Mouse (Mus musculus): Measurements from ENCODE around the gene Uba1. TPM values are rescaled to one million over a fixed set of nuclear protein-coding genes. Genes with fewer than 3 reads are reported as not detected.

The Uba1 gene
- total RNA-seq, 1 experiment from 2014 or later: 207 TPM

DNA sequence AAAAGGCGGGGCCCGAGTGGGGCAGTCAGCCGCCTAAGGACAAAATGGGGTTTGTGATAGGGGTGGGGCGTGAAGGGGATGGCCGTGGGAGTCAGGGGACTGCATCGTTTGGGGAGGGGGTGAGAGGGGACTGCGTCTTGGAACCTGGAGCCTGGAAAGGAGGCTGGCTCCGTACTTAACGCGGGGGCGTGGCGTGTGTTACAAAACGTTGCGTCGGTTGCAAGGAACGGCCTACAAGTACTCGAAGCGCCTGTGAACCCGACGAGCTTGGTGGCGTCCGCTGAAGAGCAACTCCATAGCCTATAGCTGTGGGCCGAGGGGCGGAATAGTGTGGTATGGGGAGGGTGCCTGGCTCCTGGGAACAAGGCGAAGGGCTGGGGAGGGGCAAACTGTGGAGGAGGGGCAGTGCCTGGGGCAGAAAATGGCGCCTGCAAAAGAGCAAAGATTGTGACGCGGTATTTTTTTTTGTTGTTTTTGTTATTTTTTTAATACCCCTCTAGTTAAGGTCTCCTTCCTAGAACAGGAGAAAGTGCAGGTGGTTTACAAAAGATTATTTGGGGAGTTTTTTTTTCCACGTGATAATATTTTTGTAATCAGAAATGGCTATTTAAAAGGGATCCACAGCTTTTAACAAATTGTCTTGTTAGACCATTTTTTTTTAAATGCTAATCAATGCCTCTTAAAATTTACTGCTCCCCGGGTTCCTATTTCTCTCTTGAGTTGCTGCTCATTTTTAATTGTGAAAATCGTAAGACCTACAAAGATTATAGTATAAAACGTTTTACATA lies 46.4 kb downstream of the Uba1 start:
- ATAC-seq (replicated peaks; ENCODE audit: low read depth, poor library complexity, severe bottlenecking): peak; percentile 95

DNA sequence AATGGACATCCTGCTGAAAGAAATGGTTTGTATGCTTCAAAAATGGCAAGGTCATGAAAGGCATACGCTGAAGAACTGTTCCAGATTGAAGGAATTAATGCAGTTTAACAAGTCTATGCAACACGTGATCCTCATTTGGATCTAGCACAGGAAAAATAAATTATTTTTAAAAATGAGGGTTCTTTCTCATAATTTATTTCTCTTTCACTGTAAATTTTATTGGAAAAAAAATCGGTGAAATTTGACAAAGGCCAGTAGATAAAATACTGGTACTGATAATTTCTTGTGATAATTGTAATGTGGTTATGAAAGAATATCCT lies 46.9 kb downstream of the Uba1 start:
- ATAC-seq (replicated peaks; ENCODE audit: low read depth, poor library complexity, severe bottlenecking): no peak

DNA sequence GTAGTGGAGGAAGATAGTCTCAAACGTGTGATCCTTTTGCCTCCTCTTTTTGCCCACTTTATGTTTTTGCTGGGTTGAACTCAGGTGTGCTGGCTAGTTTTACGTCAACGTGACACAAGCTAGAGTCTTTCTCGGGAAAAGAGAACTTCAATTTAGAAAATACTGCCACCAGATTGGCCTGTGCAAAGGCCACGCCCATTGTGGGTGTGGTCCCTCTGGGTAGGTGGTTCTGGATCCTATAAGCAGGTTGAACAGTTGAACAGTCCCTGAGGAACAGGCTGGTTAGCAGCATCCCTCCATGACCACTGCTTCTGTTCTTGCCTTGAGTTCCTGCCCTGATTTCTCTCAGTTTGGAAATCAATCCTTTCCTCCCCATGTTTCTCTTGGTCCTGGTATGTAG lies 70.6 kb downstream of the Uba1 start:
- no peak for ATAC-seq (replicated peaks; ENCODE audit: low read depth, poor library complexity, severe bottlenecking)

DNA sequence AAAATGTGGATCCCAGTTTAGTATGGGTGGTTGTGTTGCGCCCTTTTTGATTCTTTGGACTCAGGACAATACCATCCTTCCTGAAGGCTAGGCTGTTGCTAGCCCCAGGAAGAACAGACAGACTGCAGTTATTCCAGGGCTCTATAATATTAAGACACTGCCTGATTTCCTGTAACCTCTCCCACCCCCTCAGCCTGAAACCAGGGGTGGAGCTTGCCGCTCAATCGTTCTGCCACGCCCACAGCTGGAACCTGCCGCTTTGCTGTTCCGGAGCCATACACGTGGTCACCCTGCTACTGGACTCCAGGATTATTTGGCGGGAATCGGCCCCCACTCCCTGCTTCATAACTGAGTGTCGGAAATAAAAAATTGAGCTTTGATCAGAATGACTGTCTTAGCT lies 71.9 kb downstream of the Uba1 start:
- 0 out of 2 replicates have a peak, but pooled peaks have one; percentile 45 for ATAC-seq (replicated peaks; ENCODE audit: low read depth, poor library complexity, severe bottlenecking)

Other genes starting within 250 kb of the Uba1 start
- 15.5 and 18.5 TPM in 2 replicates for gene Jade3, start 232.6 kb upstream of the Uba1 start, total RNA-seq (2017)
- gene Rgn, start 108.5 kb upstream of the Uba1 start, total RNA-seq (2017): not detected in 2 replicates
- gene Rbm10, start 40.8 kb upstream of the Uba1 start, total RNA-seq (2017): 70.1 and 74.7 TPM in 2 replicates
- 67.1 and 103 TPM in 2 replicates for gene Ndufb11, start 40.7 kb upstream of the Uba1 start, total RNA-seq (2017)
- gene Cdk16, start 29.6 kb downstream of the Uba1 start, total RNA-seq (2017): 22.5 and 29.5 TPM in 2 replicates
- gene Usp11, start 45.6 kb downstream of the Uba1 start, total RNA-seq (2017): 30.0 and 38.5 TPM in 2 replicates
- gene Araf, start 139.5 kb downstream of the Uba1 start, total RNA-seq (2017): 33.2 and 46.5 TPM in 2 replicates
- not detected in 2 replicates for gene Timp1, start 211.8 kb downstream of the Uba1 start, total RNA-seq (2017)